Mouse (Mus musculus) urinary bladder, postnatal 14 days (tissue): ENCODE data around the gene Cask.
A peak's percentile ranks its signal among the peaks of the same experiment; 100 is the strongest.

Experiments
- DNase-seq: peaks from one replicate; pipeline ENCODE4 v3.0.0; 2021; ENCODE audit warnings: low spot score

Gene Cask

DNA sequence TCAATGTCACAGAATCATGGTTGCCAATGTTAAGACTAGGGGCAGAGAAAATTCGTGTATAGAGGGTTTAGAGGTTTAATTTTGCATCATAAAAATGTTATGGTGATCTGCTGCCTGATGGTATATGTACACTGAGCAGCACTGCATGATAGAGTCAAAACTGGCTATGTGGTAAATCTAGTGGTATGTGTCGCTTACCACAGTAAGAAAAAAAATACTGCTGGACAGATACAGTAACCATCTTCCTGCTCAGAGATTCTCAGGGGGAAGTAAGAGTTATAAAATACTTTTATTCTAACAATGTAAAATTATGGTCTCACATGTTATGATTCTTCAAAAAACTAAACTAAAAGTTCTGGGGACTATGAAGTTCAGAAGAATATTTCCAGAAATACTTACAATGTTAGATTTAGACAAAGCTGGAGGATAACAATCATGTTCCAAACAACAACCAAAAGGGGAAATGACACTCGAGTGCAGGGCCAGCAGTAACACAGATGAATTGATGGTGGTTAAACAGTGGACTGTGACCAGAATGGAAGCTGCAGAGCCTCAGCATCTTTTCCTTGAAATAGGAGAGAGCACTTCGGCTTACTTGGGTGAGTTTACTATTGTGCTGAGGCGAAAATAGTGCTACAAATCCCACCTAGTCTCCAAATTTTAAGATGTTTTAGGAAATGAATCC lies 219.4 kb downstream of the Cask start, which contains the start of gene Gpr34:
TSS of gene Gpr34 (plus strand) at position 491 of the 685 bp plus-strand sequence.
- DNase-seq: no peak

DNA sequence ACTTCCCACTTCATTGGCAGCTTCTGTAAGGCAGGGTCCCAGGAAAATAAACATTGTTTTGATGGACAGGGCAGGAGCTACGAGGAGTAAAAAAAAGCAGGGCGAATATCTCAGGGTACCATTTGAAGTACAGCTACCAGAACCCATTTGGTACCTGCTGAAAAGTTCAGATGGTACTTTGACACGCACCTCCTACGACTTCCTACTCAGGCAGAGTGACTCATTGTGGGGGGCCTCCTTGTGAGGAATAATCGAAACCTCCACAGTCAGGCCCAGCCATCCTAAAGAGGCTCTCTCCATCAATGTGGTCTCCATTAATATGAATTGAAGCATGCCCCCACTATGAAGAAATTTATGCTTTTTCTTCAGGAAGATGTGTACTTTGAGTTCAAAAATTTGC lies 228.5 kb downstream of the Cask start:
- DNase-seq: no peak

DNA sequence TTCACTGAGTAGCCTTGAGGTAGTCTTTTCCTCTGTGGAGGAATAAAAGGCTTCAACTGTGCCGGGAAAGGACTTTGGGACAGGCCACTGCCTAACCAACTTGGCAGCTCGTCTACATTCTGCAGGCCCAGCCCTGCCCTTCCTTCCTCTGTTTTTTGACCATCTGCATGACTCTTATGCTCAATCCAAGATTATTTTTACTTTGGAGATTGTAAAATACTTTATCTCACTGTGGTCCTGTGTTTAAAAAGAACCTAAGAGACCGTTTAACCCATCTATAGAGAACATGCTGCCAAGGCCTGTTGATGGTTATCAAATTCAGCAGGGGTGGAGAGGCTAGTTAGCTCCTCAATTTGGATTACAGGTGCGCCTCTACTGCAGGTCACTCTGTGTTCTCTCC lies 229.7 kb downstream of the Cask start:
- DNase-seq: no peak

DNA sequence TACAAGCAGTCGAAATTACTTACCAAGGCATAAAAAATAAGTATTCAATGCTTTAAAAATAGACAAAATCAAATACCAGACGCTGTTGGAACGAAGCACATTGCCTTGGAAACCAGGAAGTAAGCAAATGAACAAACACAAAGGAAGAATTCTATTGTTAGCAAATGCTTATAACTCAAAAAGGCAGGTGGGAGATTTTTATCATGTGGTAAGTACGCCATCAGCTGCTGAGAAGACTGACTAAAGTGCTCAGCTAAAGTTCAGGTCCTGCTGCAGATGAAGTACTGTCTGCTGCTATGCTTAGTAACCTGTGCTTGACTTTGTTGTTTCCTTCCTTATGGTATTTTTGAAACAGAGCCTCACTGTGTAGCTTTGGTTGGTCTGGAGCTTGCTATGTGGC lies 232.7 kb downstream of the Cask start:
- DNase-seq: no peak

DNA sequence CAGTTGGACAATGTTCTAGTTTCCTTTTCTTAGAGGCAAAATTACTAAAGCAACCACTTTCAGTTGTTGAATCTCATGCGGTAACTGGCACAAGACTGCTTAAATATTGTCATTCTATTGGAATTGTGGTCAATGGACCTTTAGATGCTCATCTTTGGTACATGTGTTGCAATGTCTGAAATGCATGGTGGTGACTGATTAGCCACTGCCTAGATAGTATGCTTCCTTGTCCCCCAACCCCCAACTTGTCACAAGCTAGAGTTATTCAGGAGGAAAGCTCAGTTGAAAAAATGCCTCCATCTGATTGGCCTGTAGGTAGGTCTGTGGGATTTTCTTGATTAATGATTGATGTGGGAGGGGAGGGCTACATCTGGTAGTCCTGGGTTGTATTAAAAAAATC lies 233.9 kb downstream of the Cask start:
- no peak for DNase-seq

DNA sequence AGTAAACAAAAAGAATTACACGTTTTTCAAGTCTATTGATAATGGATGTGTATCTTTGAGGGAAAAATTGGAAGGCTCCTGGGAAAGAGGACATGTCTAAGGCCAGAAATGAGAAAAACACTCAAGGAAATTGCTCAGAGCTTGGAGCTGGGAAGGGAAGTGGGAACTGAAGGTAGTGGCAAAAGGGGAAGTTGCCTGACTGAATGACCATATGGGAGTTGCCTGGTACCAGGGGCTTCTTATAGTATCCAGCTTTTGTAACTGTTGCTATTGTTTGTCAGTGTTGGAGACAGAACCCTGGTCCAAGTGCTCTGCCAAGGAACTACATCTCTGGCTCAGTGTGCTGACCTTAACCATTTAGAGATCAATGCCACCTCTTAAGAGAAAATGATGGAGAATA lies 234.4 kb downstream of the Cask start:
- DNase-seq: no peak

DNA sequence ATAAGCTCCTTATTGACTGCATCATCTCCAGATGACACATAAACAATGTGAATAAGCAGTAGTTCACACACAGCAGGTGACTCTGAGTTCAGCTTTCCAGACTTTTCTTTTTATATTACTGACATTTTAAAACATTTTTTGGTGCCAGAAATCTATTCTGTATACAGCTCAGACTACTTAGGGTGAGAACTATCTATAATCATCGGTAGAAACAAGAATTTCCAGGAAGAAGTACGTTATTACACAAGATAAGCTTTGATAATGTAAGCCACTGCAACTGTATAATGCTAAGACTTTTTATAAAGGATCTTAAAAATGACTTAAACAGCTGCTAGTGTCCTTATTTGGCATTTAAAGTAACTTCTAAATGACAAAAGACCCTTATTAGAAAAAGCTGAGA lies 239.1 kb downstream of the Cask start:
- no peak for DNase-seq

DNA sequence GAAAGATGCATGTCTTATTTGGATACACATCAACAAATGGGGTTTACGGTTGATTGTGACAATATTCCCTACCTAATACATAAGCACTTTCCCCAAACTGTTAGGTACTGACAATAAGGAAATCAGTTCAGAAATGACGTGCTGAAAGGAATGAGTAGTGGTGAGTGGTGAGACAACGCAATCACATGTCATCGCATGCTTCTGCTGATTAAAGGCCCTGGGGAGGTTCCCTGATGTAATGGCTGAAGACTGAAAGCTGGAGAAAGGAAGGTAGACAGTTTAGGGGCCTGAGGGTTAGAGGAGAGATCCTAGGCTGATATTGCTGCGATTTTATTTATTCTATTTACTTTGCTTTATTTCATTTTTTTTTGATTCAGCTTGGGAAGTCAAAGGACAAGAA lies 240.1 kb downstream of the Cask start:
- DNase-seq: no peak

DNA sequence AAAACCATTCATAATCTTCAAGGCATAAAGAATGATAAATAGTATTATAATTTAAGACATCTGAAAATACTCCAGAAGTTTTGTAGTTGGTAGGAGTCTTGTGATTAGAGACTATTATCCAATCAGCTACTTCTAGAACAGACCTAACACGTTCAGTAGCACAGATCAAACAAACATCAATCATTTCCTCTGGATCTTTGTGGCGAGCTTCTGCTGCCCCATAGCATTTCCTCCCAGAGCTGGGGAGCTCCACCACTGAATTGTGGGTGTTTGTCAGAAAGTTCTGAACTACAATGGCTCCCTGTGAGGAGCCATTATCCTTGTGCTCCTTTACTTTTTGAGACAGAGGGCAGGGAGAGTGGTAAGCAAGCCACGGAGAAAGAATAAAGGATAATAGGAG lies 243.4 kb downstream of the Cask start:
- DNase-seq: no peak

DNA sequence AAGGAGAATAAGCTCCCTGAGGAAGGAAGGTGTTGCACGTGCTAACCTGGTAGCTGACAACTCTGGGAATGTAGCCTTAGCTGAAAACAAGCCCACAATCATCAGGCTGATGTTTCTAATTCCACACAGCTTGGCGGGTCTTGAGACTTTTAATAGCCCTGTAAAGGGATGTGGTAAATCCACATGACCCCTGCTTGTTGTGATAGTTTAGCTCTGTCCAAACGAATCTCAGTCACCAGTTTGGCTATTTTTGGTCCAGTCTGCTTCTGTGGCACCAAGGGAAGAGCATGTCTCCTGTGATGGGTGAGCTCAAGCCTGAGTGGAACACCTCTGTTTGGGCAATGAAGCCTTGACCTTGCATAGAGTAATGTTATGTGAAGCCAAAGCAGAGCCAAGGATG lies 244.4 kb downstream of the Cask start:
- no peak for DNase-seq

DNA sequence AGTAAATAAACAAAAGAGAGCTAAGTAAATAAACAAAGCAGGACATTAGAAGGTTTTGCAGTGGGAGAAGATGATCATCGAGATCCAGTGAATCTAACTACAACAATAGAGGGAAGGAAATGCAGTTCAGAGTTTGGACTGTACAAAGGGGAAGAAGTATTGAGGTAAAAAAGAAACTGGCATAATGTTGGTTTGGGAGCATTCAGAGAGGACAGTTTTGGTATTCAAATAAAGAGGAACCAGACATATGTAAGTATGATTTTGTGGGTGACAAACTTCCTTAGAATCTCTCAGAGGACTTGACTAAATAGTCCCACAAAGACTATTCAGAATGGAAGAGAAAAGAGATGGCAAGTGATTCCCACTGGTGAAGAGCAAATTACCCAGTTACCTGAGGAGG lies 251.2 kb downstream of the Cask start:
- DNase-seq: no peak

DNA sequence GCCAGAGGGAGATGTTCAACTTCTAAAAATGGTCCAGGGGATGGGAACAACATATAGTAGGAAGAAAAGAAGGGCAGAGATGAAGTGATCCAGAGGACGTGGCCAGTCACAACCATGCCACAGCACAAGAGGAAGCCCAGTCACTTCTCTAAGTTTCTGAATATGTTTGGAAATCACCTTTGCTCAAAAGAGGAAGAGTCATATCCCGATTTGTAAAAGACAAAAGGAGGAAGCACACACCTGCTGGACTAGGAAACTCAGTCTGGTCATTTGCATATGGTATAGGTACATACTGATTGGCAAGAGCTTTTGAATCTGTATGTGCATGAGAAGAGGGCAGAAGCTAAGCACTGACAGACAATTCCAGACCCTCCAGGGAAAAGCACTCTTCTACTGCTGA lies 251.8 kb downstream of the Cask start:
- no peak for DNase-seq

DNA sequence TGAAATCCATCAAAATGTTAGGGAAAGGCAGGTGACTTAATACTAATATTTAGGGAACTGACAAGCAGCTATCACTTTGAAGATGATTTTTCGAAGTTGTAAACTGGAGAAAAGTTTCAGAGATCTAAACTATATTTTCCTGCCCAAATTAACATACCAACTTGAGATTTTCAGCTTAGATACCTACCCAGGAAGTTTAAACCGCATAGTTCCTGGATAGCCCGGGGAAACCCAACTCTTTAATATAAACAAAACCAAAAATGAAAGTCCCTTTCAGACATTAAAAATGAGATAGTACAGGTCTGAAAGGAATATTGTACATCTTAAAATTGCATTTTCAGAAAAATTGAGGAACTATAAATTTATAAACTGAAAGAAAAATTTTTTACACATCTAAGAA lies 273.5 kb downstream of the Cask start:
- no peak for DNase-seq

DNA sequence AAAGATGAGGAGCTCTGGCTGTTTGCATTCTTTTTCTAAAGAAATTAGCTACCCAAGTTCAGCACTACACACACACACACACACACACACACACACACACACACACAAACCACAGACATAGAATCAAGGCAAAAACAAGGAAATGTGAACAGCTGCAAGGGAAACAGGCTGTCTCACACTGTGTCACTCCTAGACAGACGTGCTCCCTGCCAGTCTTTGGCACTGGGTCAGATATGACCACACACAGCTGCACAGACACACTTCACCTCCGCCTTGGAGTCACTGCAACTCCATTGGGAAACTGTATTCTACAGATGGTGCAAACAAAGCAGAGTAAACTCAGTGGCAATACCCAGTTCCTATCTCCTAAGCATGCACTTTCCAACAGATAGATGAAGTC lies 274.6 kb downstream of the Cask start:
- peak; percentile 3 for DNase-seq

DNA sequence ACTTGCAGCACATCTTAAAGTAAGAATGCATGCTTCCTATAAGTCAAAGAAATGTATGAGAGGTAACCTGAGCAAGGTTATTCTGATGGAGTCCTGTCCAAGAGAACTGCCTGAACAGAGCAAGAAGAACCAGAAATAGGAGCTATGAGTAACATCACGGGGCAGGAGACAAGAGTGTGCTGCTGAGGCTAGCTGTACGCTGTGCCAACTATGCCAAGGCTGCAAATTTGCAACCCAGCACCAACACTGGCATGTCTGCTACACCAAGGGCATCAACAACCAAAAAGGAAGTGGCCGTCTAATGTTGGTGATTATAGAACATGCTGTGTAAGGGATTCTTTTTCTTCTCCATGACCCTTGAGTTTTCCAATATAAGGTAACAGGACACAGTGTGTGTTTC lies 276.3 kb downstream of the Cask start:
- DNase-seq: no peak

DNA sequence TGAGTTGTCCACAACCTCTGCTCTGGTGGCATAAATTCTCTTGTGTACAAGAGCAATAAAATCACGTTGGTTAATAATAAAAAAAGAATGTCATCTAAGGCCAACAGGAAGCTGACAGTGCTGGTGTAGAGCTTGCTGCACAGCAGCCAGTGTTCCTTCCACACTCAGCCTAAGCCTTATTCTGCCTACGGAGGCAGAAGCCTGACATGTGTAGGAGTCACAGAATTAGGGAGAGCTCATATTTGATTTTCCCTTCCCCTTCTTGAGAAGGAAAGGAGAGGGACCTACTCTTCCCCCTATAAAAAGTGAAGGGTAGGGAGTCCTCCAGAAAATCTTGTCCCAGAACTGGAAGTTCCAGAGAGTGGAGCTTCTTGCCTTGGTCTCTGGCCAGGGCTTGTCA lies 276.9 kb downstream of the Cask start:
- DNase-seq: no peak

DNA sequence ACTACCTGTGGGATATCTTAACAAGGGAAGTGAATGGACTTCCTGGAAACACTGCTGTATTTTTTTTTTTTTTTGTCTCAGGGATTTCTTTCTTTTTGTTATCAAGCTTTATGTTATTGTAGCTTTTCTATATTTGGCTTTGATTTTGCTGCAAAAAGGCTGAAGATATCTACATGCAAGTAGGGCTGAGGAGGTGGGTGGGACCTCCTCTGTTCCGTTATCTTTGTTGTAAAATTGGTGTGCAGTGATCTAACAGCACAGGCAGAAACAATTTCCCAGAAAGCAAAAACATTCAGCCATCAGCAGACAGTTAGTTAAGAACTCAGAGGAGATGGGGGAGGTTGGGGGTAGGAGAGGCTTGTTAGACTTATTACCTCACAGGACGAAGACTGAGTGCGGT lies 296.7 kb downstream of the Cask start:
- no peak for DNase-seq

DNA sequence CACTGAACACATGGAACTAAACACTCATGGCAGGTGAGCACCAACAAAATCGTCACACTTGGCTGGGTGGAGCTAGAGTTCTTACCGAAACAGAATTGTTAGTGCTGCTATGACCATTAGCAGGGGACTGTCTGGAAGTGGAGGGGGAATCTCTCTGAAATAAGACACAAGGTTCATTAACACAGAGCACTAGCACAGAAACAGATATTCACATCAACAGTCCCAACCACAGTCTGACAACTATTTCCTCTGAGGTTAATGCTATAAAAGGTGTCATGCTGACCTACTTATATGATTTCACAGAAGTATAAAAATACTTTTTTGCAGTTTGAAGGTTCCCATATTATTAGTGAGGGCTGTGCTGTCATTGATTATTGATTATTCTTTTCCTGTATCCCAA lies 298.9 kb downstream of the Cask start:
- no peak for DNase-seq

DNA sequence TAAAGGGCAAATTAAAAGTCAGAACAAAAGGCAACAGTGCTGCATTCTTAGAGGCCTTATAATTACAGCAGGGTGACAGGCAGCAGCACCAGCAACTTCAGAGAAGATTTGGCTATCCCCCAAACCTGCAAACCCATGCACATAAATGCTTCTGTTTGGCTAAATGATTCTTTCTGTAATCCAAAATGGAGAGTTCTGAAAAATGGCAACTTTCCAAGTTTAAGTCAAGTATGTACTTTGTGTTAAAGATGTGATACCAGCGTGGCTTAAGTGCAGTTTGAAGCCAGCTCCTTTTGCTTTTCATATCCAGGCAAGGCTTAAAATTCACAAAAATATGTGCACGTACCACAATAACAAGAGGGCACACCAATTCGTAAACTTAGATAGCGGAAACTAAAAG lies 299.6 kb downstream of the Cask start:
- DNase-seq: no peak

DNA sequence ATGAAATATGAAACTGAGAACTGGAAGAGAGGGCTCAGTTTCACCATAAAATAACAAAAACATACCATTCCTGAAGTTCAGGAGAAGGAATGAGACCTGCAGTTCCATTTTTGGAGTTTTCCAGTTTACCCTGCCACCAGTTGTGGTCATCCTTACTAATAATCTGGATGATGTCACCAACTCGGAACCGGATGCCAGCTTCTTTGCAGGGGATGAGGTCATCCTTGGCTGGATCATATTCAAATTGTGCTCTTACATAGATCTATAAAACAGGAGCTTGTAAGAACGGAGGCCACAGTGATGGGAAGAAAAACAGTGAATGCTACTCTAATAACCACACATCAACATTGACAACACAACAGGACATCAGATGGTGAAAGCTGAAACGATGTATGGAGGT lies 302.1 kb downstream of the Cask start:
- DNase-seq: no peak

DNA sequence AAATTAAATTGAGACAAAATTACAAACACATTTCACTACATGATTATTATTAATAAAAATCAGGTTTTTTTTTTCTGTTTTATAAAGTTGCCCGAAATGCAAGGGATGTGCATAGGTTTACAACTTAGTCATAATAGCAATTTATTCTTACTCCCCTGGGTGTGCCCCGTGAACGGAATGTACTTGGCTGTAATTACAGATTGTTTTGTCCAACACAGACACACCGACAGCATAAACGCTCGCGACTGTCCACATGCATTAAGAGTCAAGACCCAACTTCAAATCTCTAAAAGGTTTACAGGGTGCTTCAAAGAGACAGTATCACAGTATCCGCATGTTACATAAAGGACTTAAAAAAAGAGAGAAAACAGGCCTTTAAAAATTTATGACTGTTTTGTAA lies 329.9 kb downstream of the Cask start:
- no peak for DNase-seq

DNA sequence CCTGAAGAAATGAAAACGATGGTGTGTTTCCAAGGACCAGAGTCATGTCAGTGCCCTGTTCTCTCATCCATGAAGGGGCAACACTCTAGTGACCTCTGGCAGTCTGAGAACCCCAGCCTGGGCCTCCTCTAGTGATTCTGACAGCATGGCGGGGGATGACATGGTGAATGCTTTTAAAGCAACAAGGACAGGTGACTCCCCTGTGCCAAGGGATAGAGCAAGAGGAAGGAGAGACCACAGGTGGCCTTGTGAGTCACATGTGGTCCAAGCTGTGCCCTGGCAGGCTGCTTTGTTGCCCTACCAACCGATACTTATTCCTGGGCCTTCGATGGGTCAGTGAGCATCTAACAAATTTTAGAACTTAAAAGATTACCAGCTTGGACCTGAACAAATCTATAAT lies 330.6 kb downstream of the Cask start:
- DNase-seq: no peak

DNA sequence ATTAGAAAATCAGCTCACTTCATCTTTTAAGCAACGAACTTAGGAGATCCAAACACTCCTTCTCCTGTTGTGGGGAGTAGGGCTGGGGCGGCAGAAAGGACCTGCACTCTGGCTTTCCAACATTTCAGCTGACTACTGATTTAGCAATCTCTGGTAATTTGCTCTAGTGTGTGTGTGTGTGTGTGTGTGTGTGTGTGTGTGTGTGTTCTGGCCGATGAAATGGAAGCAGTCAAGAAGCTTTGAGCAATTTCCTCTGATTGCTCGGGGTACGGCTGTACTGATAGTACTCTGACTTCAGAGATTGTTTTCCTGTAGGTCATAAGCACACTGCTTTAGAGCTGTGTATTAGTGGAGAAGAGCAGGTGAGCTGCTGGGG lies 331.8 kb downstream of the Cask start:
- peak; percentile 12 for DNase-seq

DNA sequence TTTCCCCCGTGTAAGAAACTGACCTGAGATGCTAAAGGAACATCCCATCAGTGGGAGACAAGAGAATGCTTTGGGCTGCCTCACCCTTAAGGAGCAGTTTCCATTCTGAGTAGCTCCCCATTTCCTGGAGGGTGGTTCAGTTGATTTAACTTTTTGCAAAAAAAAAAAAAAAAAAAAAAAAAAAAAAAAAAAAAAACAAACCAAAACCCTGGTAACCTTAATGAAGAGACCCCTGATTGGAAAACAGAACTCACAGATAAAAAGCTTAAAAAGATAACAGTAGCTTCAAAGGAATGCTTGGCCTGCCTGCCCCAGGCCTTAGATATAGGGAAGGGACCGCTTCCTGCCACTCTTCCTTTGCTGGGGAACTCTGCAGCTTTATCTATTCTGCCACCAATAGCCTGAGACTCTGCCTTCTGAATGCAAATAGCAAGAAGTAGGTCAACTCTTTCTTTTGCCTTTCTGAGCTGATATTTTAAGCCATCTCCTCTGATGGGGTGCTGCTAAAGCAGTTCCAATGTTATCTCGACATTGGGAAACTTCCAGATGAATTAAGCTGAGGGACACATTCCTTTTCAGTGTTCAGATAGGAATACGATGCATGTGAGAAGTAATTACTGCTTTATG lies 332.3 kb downstream of the Cask start:
- no peak for DNase-seq
